Mouse (Mus musculus) kidney, embryonic 14.5 days (tissue): Measurements from ENCODE around the gene Zbtb20. TPM values are rescaled to one million over a fixed set of nuclear protein-coding genes. Genes with fewer than 3 reads are reported as not detected.

Experiments
- ATAC-seq: fragments of 200-750 bp; cut with Nextera tagmentation; 2 replicates; pipeline ENCODE4 v1.8.0; 2017; ENCODE audit warnings: moderate number of reproducible peaks, mild to moderate bottlenecking, moderate TSS enrichment, moderate library complexity; ENCODE audit not compliant: low FRiP score, low TSS enrichment
- H3K27ac ChIP-seq: fragments of 300-500 bp; sonication (generic); 2 replicates; pipeline ENCODE4 v1.5.1; 2014; ENCODE audit warnings: low read depth, mild to moderate bottlenecking, low read length, moderate library complexity, mixed read lengths
- H3K27me3 ChIP-seq: fragments of 300-500 bp; sonication (generic); 2 replicates; pipeline ENCODE4 v1.6.1; 2014; ENCODE audit warnings: mild to moderate bottlenecking, low read length; ENCODE audit not compliant: control insufficient read depth, insufficient read depth
- H3K36me3 ChIP-seq: fragments of 300-500 bp; sonication (generic); 2 replicates; pipeline ENCODE4 v1.6.1; 2014; ENCODE audit warnings: low read length, mixed read lengths; ENCODE audit not compliant: control insufficient read depth, insufficient read depth
- H3K4me1 ChIP-seq: fragments of 300-500 bp; sonication (generic); 2 replicates; pipeline ENCODE4 v1.6.1; 2014; ENCODE audit warnings: low read length, mixed read lengths; ENCODE audit not compliant: control insufficient read depth, insufficient read depth
- H3K4me2 ChIP-seq: fragments of 300-500 bp; sonication (generic); replicated peaks from 2 replicates; pipeline ENCODE4 v1.6.1; 2014; ENCODE audit warnings: low read depth, mild to moderate bottlenecking, low read length
- H3K4me3 ChIP-seq: fragments of 300-500 bp; sonication (generic); 2 replicates; pipeline ENCODE4 v1.5.1; 2014; ENCODE audit warnings: mild to moderate bottlenecking, low read length
- H3K9ac ChIP-seq: fragments of 300-500 bp; sonication (generic); 2 replicates; pipeline ENCODE4 v1.6.1; 2014; ENCODE audit warnings: low read depth, mild to moderate bottlenecking, low read length, moderate library complexity
- H3K9me3 ChIP-seq: fragments of 300-500 bp; sonication (generic); 2 replicates; pipeline ENCODE4 v1.6.1; 2016; ENCODE audit warnings: low read length; ENCODE audit not compliant: control insufficient read depth
- WGBS: fragments of 180-500 bp; shearing (Covaris S2); extraction: QIAGEN DNeasy Blood & Tissue Kit; methylation state at CpG from one replicate; pipeline ENCODE4 v1.1.7; 2014; 5-methylcytosine and 5-hydroxymethylcytosine counted together
- polyA plus RNA-seq: library from polyadenylated mRNA; unstranded; fragments of >200 nt; fragmentation: Nextera tagmentation; extraction: Ambion mirVana; gene quantifications from 2 replicates; pipeline ENCODE4 v1.2.1, GENCODE M21; 2014

Gene Zbtb20
- polyA plus RNA-seq, 1 experiment from 2014 or later = 43.3 TPM

- Histone ChIP-seq H3K4me1 (no peaks in the 10 kb centered on the region), H3K27me3 (no peaks in the 10 kb centered on the region), H3K9ac (no peak overlapping the region), H3K9me3 (no peaks in the 10 kb centered on the region), H3K27ac (no peak overlapping the region), H3K4me2 (no peak overlapping the region), H3K36me3 (no peaks in the 10 kb centered on the region), H3K4me3 (no peak overlapping the region)
- ATAC-seq = no peak
- WGBS = 93% methylated on average over 6 of the region's 6 CpGs
Observed at GRCm38 (mm10) chr16:43525624-43526023, 649.9 kb downstream of the Zbtb20 start.

DNA sequence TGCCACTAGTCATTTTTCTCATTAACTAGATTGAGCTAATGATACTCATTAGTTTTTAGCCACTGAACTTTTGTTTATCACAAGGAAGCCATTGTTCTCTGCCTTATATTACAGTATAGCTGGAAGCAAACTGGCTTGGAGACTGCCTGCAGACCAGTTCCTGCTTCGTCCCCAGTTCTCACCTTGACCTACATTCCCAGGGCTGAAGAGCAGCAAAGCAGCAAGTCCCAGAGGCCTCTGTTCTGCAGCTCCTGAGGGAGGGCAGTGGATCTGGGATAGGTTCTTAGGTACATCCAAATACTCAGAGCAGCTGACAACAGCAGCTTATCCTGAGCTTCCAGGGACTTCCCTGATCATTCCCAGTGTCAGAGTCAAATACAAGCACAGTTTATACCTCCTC, 652.6 kb downstream of the Zbtb20 start:
- H3K4me2 ChIP-seq = no peak overlapping the region
- H3K4me3 ChIP-seq = no peak overlapping the region
- no peaks in the 10 kb centered on the region for H3K4me1 ChIP-seq
- H3K9me3 ChIP-seq = no peaks in the 10 kb centered on the region
- 56% methylated on average over 1 of the region's 1 CpGs for WGBS
- no peak overlapping the region for H3K9ac ChIP-seq
- ATAC-seq = no peak
- no peaks in the 10 kb centered on the region for H3K36me3 ChIP-seq
- H3K27ac ChIP-seq = no peak overlapping the region
- H3K27me3 ChIP-seq = no peaks in the 10 kb centered on the region

DNA sequence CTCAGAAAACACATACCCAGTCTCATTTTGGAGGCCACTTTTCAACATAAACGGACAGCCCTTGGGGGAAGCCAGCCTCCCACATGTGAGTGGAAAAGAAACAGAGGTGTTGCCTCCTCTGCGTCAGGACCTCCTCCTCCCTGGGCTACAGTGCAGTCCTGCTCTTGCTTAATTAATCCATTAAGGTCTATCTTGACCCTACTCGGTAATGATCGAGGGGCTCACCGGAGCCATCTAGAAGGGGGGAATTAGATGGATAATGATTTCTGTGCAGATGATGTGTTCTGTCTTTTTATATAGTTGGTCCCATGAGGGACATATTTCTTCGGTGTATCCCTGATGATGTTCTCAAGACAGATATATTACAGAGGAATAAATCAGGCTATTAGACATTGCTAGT, 655.6 kb downstream of the Zbtb20 start:
- no peaks in the 10 kb centered on the region for H3K36me3 ChIP-seq
- no peaks in the 10 kb centered on the region for H3K27me3 ChIP-seq
- 55% methylated on average over 6 of the region's 6 CpGs for WGBS
- no peak overlapping the region for H3K27ac ChIP-seq
- H3K9ac ChIP-seq = no peak overlapping the region
- no peak overlapping the region for H3K4me2 ChIP-seq
- H3K9me3 ChIP-seq = no peaks in the 10 kb centered on the region
- ATAC-seq = no peak
- H3K4me1 ChIP-seq = no peaks in the 10 kb centered on the region
- H3K4me3 ChIP-seq = no peak overlapping the region

GRCm38 (mm10) chr16:43534103-43534502, 658.4 kb downstream of the Zbtb20 start:
- Histone ChIP-seq H3K27ac (no peak overlapping the region), H3K9ac (no peak overlapping the region), H3K27me3 (no peaks in the 10 kb centered on the region), H3K4me1 (no peaks in the 10 kb centered on the region), H3K36me3 (no peaks in the 10 kb centered on the region), H3K9me3 (no peaks in the 10 kb centered on the region), H3K4me2 (no peak overlapping the region), H3K4me3 (no peak overlapping the region)
- 95% methylated on average over 3 of the region's 3 CpGs for WGBS
- no peak for ATAC-seq

GRCm38 (mm10) chr16:43535912-43536311, 660.2 kb downstream of the Zbtb20 start:
- H3K4me2 ChIP-seq = no peak overlapping the region
- H3K27ac ChIP-seq = no peak overlapping the region
- H3K9ac ChIP-seq = no peak overlapping the region
- H3K4me1 ChIP-seq = no peaks in the 10 kb centered on the region
- no peaks in the 10 kb centered on the region for H3K9me3 ChIP-seq
- H3K27me3 ChIP-seq = no peaks in the 10 kb centered on the region
- no peak for ATAC-seq
- H3K36me3 ChIP-seq = no peaks in the 10 kb centered on the region
- 91% methylated on average over 1 of the region's 1 CpGs for WGBS
- no peak overlapping the region for H3K4me3 ChIP-seq

GRCm38 (mm10) chr16:43537163-43537562, 661.5 kb downstream of the Zbtb20 start:
- H3K27me3 ChIP-seq = no peaks in the 10 kb centered on the region
- H3K27ac ChIP-seq = no peak overlapping the region
- H3K4me3 ChIP-seq = no peak overlapping the region
- H3K36me3 ChIP-seq = no peaks in the 10 kb centered on the region
- WGBS = 54% methylated on average over 7 of the region's 7 CpGs
- H3K4me2 ChIP-seq = no peak overlapping the region
- no peaks in the 10 kb centered on the region for H3K9me3 ChIP-seq
- H3K9ac ChIP-seq = no peak overlapping the region
- ATAC-seq = no peak
- no peaks in the 10 kb centered on the region for H3K4me1 ChIP-seq

- 80% methylated on average over 12 of the region's 12 CpGs for WGBS
- no peaks in the 10 kb centered on the region for H3K4me1 ChIP-seq
- H3K27me3 ChIP-seq = no peaks in the 10 kb centered on the region
- ATAC-seq = no peak
- no peaks in the 10 kb centered on the region for H3K36me3 ChIP-seq
- H3K27ac ChIP-seq = no peak overlapping the region
- no peak overlapping the region for H3K4me3 ChIP-seq
- no peak overlapping the region for H3K4me2 ChIP-seq
- no peak overlapping the region for H3K9ac ChIP-seq
- no peaks in the 10 kb centered on the region for H3K9me3 ChIP-seq
Observed at GRCm38 (mm10) chr16:43539659-43540096, 664.0 kb downstream of the Zbtb20 start.

DNA sequence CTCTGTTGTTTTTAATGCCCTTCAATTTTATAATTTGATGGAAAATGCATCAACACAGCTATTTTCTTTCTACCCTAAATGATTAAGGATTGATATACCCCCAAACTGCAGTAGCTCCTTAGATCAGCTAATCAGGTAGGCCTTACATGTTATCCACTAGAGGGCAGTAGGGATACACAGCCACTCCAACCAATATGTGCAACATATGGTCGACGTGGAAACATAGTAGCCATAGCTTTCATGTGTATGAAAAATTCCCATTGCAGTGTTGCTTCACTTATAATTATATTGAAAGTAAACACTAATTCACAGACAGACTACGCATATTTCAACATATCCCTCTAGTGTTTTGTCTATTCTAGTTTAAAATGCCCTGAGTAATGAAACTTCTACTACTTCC, 664.4 kb downstream of the Zbtb20 start:
- Histone ChIP-seq H3K4me2 (no peak overlapping the region), H3K27ac (no peak overlapping the region), H3K9ac (no peak overlapping the region), H3K36me3 (no peaks in the 10 kb centered on the region), H3K4me1 (no peaks in the 10 kb centered on the region), H3K9me3 (no peaks in the 10 kb centered on the region), H3K27me3 (no peaks in the 10 kb centered on the region), H3K4me3 (no peak overlapping the region)
- WGBS = 29% methylated on average over 3 of the region's 3 CpGs
- no peak; the same call in 1 of the 2 replicates for ATAC-seq

GRCm38 (mm10) chr16:43540546-43541167, 665.0 kb downstream of the Zbtb20 start:
- H3K27me3 ChIP-seq = no peaks in the 10 kb centered on the region
- H3K4me2 ChIP-seq = no peak overlapping the region
- ATAC-seq = no peak
- no peak overlapping the region for H3K27ac ChIP-seq
- H3K9ac ChIP-seq = no peak overlapping the region
- no peaks in the 10 kb centered on the region for H3K9me3 ChIP-seq
- no peaks in the 10 kb centered on the region for H3K36me3 ChIP-seq
- H3K4me1 ChIP-seq = no peaks in the 10 kb centered on the region
- no peak overlapping the region for H3K4me3 ChIP-seq
- WGBS = 84% methylated on average over 10 of the region's 10 CpGs
